Mouse (Mus musculus) brain, embryonic 14.5 days (tissue): ENCODE measurements around the gene Fgf23.

Experiments
- CTCF ChIP-seq: fragments of 200-500 bp; IDR thresholded peaks from 2 replicates; pipeline ENCODE4 v1.5.1; 2012; ENCODE audit warnings: inconsistent platforms, mild to moderate bottlenecking, moderate library complexity, borderline replicate concordance; ENCODE audit not compliant: insufficient read depth, insufficient read length; ENCODE audit errors: extremely low read depth
- POLR2A ChIP-seq: fragments of 200-500 bp; IDR thresholded peaks from 2 replicates; pipeline ENCODE4 v1.6.1; 2012; ENCODE audit warnings: mild to moderate bottlenecking, inconsistent platforms, borderline replicate concordance; ENCODE audit not compliant: poor library complexity, insufficient read depth, insufficient read length, severe bottlenecking; ENCODE audit errors: extremely low read depth

- TF ChIP-seq CTCF: no peak
- no peak for TF ChIP-seq POLR2A
Measured at GRCm38 (mm10) chr6:127044909-127045308, 27.8 kb upstream of the Fgf23 start.
